Comparison of ENCODE assay signal across 12 mouse cellular contexts in genomic region chr7:83731961-83732666, GRCm38 (mm10). TPM values are rescaled to one million over a fixed set of nuclear protein-coding genes. Genes with fewer than 3 reads are reported as not detected.
DNase-seq lines count a peak whose midpoint lies in the region; ATAC-seq and TF ChIP-seq lines count a peak whose summit lies in the region.
"Had no signal": no experiment of that assay in that cellular context is flagged by ENCODE, and none has a peak within 500 bp of the region (broad histone marks: within the 10 kb centered on the region; RNA-seq: fewer than 3 reads in every experiment).

No protein-coding gene starts in this region.

- H3K4me1 ChIP-seq in hindbrain, embryonic 16.5 days (ENCODE audit: control insufficient read depth, insufficient read depth, low read depth, low read length): no peaks in the 10 kb centered on the region; the same call in 1 of the 2 replicates
- H3K4me1 ChIP-seq in hindbrain, embryonic 13.5 days (replicated peaks): 0 out of 2 replicates have a peak, but pooled peaks cover 3% of the 10 kb centered on the region
- H3K4me1 ChIP-seq: embryonic facial prominence, embryonic 15.5 days; hindbrain, embryonic 15.5 days had no signal

- no peak overlapping the region for H3K9ac ChIP-seq in hindbrain, embryonic 16.5 days (ENCODE audit: low read depth, low read length)
- H3K9ac ChIP-seq in hindbrain, embryonic 13.5 days: no peak overlapping the region
- H3K9ac ChIP-seq: embryonic facial prominence, embryonic 15.5 days; hindbrain, embryonic 15.5 days; lung, embryonic 15.5 days had no signal

- H3K27me3 ChIP-seq in hindbrain, embryonic 16.5 days (replicated peaks; ENCODE audit: control insufficient read depth, insufficient read depth, low read length): no peaks in the 10 kb centered on the region
- no peaks in the 10 kb centered on the region for H3K27me3 ChIP-seq in hindbrain, embryonic 13.5 days
- H3K27me3 ChIP-seq: embryonic facial prominence, embryonic 15.5 days; hindbrain, embryonic 15.5 days; lung, embryonic 15.5 days had no signal

- intact Hi-C loops in left cerebral cortex, postnatal 14 days (cut with DNase I): no loop called here

- no peak for TF ChIP-seq CTCF in brain, embryonic 14.5 days (IDR thresholded peaks at IDR 0.05; ENCODE audit: borderline replicate concordance, extremely low read depth, insufficient read depth, insufficient read length)
- TF ChIP-seq CTCF in layer of hippocampus, adult 2 months (conservative IDR thresholded peaks at IDR 0.05): no peak

- no peak overlapping the region for H3K4me2 ChIP-seq in hindbrain, embryonic 16.5 days (ENCODE audit: low read length)
- no peak overlapping the region for H3K4me2 ChIP-seq in hindbrain, embryonic 13.5 days
- H3K4me2 ChIP-seq: embryonic facial prominence, embryonic 15.5 days; hindbrain, embryonic 15.5 days; lung, embryonic 15.5 days had no signal

- 67% methylated on average over 15 of the region's 15 CpGs for WGBS in hindbrain, embryonic 16.5 days
- 77% methylated on average over 15 of the region's 15 CpGs for WGBS in hindbrain, embryonic 13.5 days

- no peaks in the 10 kb centered on the region for H3K36me3 ChIP-seq in hindbrain, embryonic 16.5 days (ENCODE audit: control insufficient read depth, insufficient read depth, low read length)
- no peaks in the 10 kb centered on the region for H3K36me3 ChIP-seq in hindbrain, embryonic 13.5 days
- H3K36me3 ChIP-seq: embryonic facial prominence, embryonic 15.5 days; hindbrain, embryonic 15.5 days; lung, embryonic 15.5 days had no signal

- no peaks in the 10 kb centered on the region for H3K9me3 ChIP-seq in hindbrain, embryonic 16.5 days (ENCODE audit: control insufficient read depth, low read length)
- no peaks in the 10 kb centered on the region for H3K9me3 ChIP-seq in hindbrain, embryonic 13.5 days
- H3K9me3 ChIP-seq: embryonic facial prominence, embryonic 15.5 days; hindbrain, embryonic 15.5 days; lung, embryonic 15.5 days had no signal

- peak; percentile 24; the same call in 1 of the 2 replicates for ATAC-seq in hindbrain, embryonic 16.5 days
- ATAC-seq in hindbrain, embryonic 13.5 days (ENCODE audit: low FRiP score): no peak
- ATAC-seq in inflammation-experienced regulatory T-cells, adult 6 months: no peak

- no peak overlapping the region for H3K27ac ChIP-seq in hindbrain, embryonic 16.5 days (ENCODE audit: low read depth, low read length)
- H3K27ac ChIP-seq in hindbrain, embryonic 13.5 days: no peak overlapping the region
- H3K27ac ChIP-seq in layer of hippocampus, adult 2 months: peak overlapping the region; percentile 96
- H3K27ac ChIP-seq: embryonic facial prominence, embryonic 15.5 days; hindbrain, embryonic 15.5 days; lung, embryonic 15.5 days had no signal

- TF ChIP-seq POLR2A in brain, embryonic 14.5 days (IDR thresholded peaks at IDR 0.05; ENCODE audit: borderline replicate concordance, extremely low read depth, insufficient read depth, insufficient read length, poor library complexity, severe bottlenecking): no peak

- no peak overlapping the region for H3K4me3 ChIP-seq in hindbrain, embryonic 16.5 days (ENCODE audit: low read length)
- no peak overlapping the region for H3K4me3 ChIP-seq in hindbrain, embryonic 13.5 days
- peak overlapping the region; percentile 50 for H3K4me3 ChIP-seq in layer of hippocampus, adult 2 months
- H3K4me3 ChIP-seq: embryonic facial prominence, embryonic 15.5 days; hindbrain, embryonic 15.5 days; lung, embryonic 15.5 days had no signal

- DNase-seq in brain, embryonic 14.5 days (ENCODE audit: low read depth): peak; percentile 54
- peak; percentile 89 to 93 for DNase-seq in cerebellum, adult 18-20 months
- peak; percentile 59 to 71 for DNase-seq in layer of hippocampus, adult 2 months (ENCODE audit: low spot score in 2 of 2)
- no peak for DNase-seq in left cerebral cortex, postnatal 14 days (ENCODE audit: low spot score in 2 of 2)
- DNase-seq: kidney, postnatal 10 days; liver had no signal

RNA-seq across cellular contexts. Expression of gene Il16, which starts 13.4 kb away (rescaled TPM):
- 1.1 and 1.2 TPM in 2 replicates for polyA plus RNA-seq in hindbrain, embryonic 16.5 days (2015; fragmentation: Nextera tagmentation; extraction: Ambion mirVana)
- 1.4 and 1.6 TPM in 2 replicates for polyA plus RNA-seq in hindbrain, embryonic 13.5 days (2015; fragmentation: Nextera tagmentation; extraction: Ambion mirVana)
- 0.82 and 1.2 TPM in 2 replicates for polyA plus RNA-seq in brain, embryonic 14.5 days (2012; rRNA removed)
- 10 to 100 TPM; 67.3 to 70.3 TPM for total RNA-seq in layer of hippocampus, adult 2 months (2021)
- 100 to 1,000 TPM; 206 to 386 (median 321) TPM for polyA plus RNA-seq in inflammation-experienced regulatory T-cells, adult 6 months (2017; shearing (Covaris generic))
- 1 to 10 TPM; 3.0 to 3.2 TPM for total RNA-seq in left cerebral cortex, postnatal 14 days (2021)

Comparison
In these comparisons a context has a peak if more than half of its experiments do, and no peak if none do; other contexts are left out.
1. DNase-seq: peak in brain, embryonic 14.5 days (single experiment), cerebellum, adult 18-20 months (2 of 2) and layer of hippocampus, adult 2 months (2 of 2); none in left cerebral cortex, postnatal 14 days (0 of 2).
2. RNA of gene Il16, which starts 13.4 kb away (polyA plus RNA-seq): 206 to 386 TPM in inflammation-experienced regulatory T-cells, adult 6 months; 1.4 to 1.6 TPM in hindbrain, embryonic 13.5 days, 0.82 to 1.2 TPM in brain, embryonic 14.5 days and 1.1 to 1.2 TPM in hindbrain, embryonic 16.5 days; every median in the first group is over 10 times any median in the second.